Mouse (Mus musculus) embryonic facial prominence, embryonic 13.5 days (tissue): ENCODE results near the gene Lrrc23. TPM values are rescaled to one million over a fixed set of nuclear protein-coding genes. Genes with fewer than 3 reads are reported as not detected.

Source experiments
- ATAC-seq: fragments of 200-750 bp; cut with Nextera tagmentation; 2 replicates; pipeline ENCODE4 v1.8.0; 2017; ENCODE audit warnings: low read depth; ENCODE audit not compliant: insufficient number of reproducible peaks, insufficient read depth, low FRiP score, low TSS enrichment
- H3K27ac ChIP-seq: fragments of 300-500 bp; sonication (generic); 2 replicates; pipeline ENCODE4 v1.5.1; 2015; ENCODE audit warnings: moderate library complexity, mild to moderate bottlenecking, inconsistent platforms
- H3K27me3 ChIP-seq: fragments of 300-500 bp; sonication (generic); 2 replicates; pipeline ENCODE4 v1.6.1; 2015; ENCODE audit warnings: mild to moderate bottlenecking, inconsistent platforms
- H3K36me3 ChIP-seq: fragments of 300-500 bp; sonication (generic); 2 replicates; pipeline ENCODE4 v1.6.1; 2015; ENCODE audit warnings: mild to moderate bottlenecking, inconsistent platforms
- H3K4me1 ChIP-seq: fragments of 300-500 bp; sonication (generic); 2 replicates; pipeline ENCODE4 v1.6.1; 2015; ENCODE audit warnings: inconsistent platforms
- H3K4me2 ChIP-seq: fragments of 300-500 bp; sonication (generic); 2 replicates; pipeline ENCODE4 v1.6.1; 2015; ENCODE audit warnings: moderate library complexity, mild to moderate bottlenecking, inconsistent platforms
- H3K4me3 ChIP-seq: fragments of 300-500 bp; sonication (generic); 2 replicates; pipeline ENCODE4 v1.5.1; 2015; ENCODE audit warnings: mild to moderate bottlenecking, inconsistent platforms
- H3K9ac ChIP-seq: fragments of 300-500 bp; sonication (generic); 2 replicates; pipeline ENCODE4 v1.6.1; 2015; ENCODE audit warnings: mild to moderate bottlenecking, inconsistent platforms
- H3K9me3 ChIP-seq: fragments of 300-500 bp; sonication (generic); 2 replicates; pipeline ENCODE4 v1.6.1; 2016; ENCODE audit warnings: inconsistent platforms
- WGBS: fragments of 180-500 bp; shearing (Covaris S2); methylation state at CpG from one replicate; pipeline ENCODE4 v1.1.7; 2015; ENCODE audit warnings: mixed read lengths; 5-methylcytosine and 5-hydroxymethylcytosine counted together
- polyA plus RNA-seq: library from polyadenylated mRNA; unstranded; fragments of >200 nt; fragmentation: Nextera tagmentation; extraction: Ambion mirVana; gene quantifications from 2 replicates; pipeline ENCODE4 v1.2.1, GENCODE M21; 2015

The Lrrc23 gene
- polyA plus RNA-seq, 1 experiment from 2014 or later: 0.97 TPM

GRCm38 (mm10) chr6:124720904-124721303 lies 58.6 kb downstream of the Lrrc23 start:
- H3K9ac ChIP-seq: peak overlapping the region; percentile 44; the same call in 1 of the 2 replicates
- H3K4me1 ChIP-seq: 0 out of 2 replicates have a peak, but pooled peaks cover 7% of the 10 kb centered on the region
- no peak for ATAC-seq
- H3K27me3 ChIP-seq: no peaks in the 10 kb centered on the region
- H3K9me3 ChIP-seq: no peaks in the 10 kb centered on the region
- 72% methylated on average over 11 of the region's 11 CpGs for WGBS
- no peak overlapping the region for H3K4me3 ChIP-seq
- H3K27ac ChIP-seq: no peak overlapping the region
- no peak overlapping the region for H3K4me2 ChIP-seq
- H3K36me3 ChIP-seq: peaks cover 16% of the 10 kb centered on the region

Other genes starting within 250 kb of the Lrrc23 start
- 1.7 and 3.6 TPM in 2 replicates for gene C1s1, start 237.4 kb downstream of the Lrrc23 start, polyA plus RNA-seq
- not detected in 2 replicates for gene C1rb, start 209.4 kb downstream of the Lrrc23 start, polyA plus RNA-seq
- not detected in 2 replicates for gene C1s2, start 143.6 kb downstream of the Lrrc23 start, polyA plus RNA-seq
- gene Lpcat3, start 116.7 kb downstream of the Lrrc23 start, polyA plus RNA-seq: 52.0 and 59.3 TPM in 2 replicates
- gene Emg1, start 67.5 kb downstream of the Lrrc23 start, polyA plus RNA-seq: 199 and 214 TPM in 2 replicates
- 337 and 351 TPM in 2 replicates for gene Phb2, start 67.4 kb downstream of the Lrrc23 start, polyA plus RNA-seq
- 9.2 and 13.9 TPM in 2 replicates for gene Ptpn6, start 41.0 kb downstream of the Lrrc23 start, polyA plus RNA-seq
- 487 and 605 TPM in 2 replicates for gene Grcc10, start 38.4 kb downstream of the Lrrc23 start, polyA plus RNA-seq
- 0.33 TPM in 1 of 2 replicates, not detected in the other for gene Gm45234, start 23.7 kb downstream of the Lrrc23 start, polyA plus RNA-seq
- gene Atn1, start 23.2 kb downstream of the Lrrc23 start, polyA plus RNA-seq: 22.1 and 22.2 TPM in 2 replicates
- 10.7 and 10.9 TPM in 2 replicates for gene Eno2, start 10.1 kb downstream of the Lrrc23 start, polyA plus RNA-seq
- 9.1 and 10.5 TPM in 2 replicates for gene Spsb2, start 28.9 kb upstream of the Lrrc23 start, polyA plus RNA-seq
- gene Tpi1, start 34.6 kb upstream of the Lrrc23 start, polyA plus RNA-seq: 710 and 723 TPM in 2 replicates
- gene Usp5, start 49.8 kb upstream of the Lrrc23 start, polyA plus RNA-seq: 149 and 163 TPM in 2 replicates
- 142 and 184 TPM in 2 replicates for gene Cdca3, start 49.8 kb upstream of the Lrrc23 start, polyA plus RNA-seq
- 0.25 and 0.52 TPM in 2 replicates for gene Gnb3, start 60.5 kb upstream of the Lrrc23 start, polyA plus RNA-seq
- 60.5 and 60.8 TPM in 2 replicates for gene P3h3, start 78.0 kb upstream of the Lrrc23 start, polyA plus RNA-seq
- 2.0 and 2.4 TPM in 2 replicates for gene Gpr162, start 84.3 kb upstream of the Lrrc23 start, polyA plus RNA-seq
- gene Cd4, start 108.5 kb upstream of the Lrrc23 start, polyA plus RNA-seq: 0.37 TPM in 1 of 2 replicates, not detected in the other
- 2.9 and 3.7 TPM in 2 replicates for gene Lag3, start 132.0 kb upstream of the Lrrc23 start, polyA plus RNA-seq
- 327 and 349 TPM in 2 replicates for gene Ptms, start 140.4 kb upstream of the Lrrc23 start, polyA plus RNA-seq
- gene Mlf2, start 151.7 kb upstream of the Lrrc23 start, polyA plus RNA-seq: 342 and 360 TPM in 2 replicates
- 124 and 138 TPM in 2 replicates for gene Cops7a, start 185.8 kb upstream of the Lrrc23 start, polyA plus RNA-seq
- gene Pianp, start 217.0 kb upstream of the Lrrc23 start, polyA plus RNA-seq: 10.0 TPM in 2 replicates
- gene Zfp384, start 229.4 kb upstream of the Lrrc23 start, polyA plus RNA-seq: 19.9 and 23.5 TPM in 2 replicates